8 mouse cellular contexts compared by ENCODE assay signal in the genomic region with DNA sequence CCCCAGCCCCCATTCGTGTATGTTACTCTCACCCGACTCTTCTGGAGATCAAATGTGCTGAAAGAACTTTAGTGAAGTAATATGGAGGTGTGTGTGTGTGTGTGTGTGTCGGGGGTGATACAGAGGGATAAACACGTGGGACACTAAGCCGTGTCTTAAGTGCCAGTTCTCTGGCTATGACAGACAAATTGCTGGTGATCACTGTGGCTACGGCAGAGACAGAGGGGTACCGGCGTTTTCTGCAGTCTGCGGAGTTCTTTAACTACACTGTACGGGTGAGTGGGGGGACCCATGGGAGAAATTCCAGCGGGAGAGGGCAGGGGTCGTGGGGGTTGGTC. TPM values are rescaled to one million over a fixed set of nuclear protein-coding genes. Genes with fewer than 3 reads are reported as not detected.
DNase-seq lines count a peak whose midpoint lies in the region; ATAC-seq and TF ChIP-seq lines count a peak whose summit lies in the region.

A gene (minus strand): TSS at position 88 of the 338 bp plus-strand sequence.

- no peak for TF ChIP-seq CTCF in lung, postnatal 0 days (IDR thresholded peaks at IDR 0.05)

- DNase-seq in lung, postnatal 0 days (ENCODE audit: low spot score), result peak; percentile 37
- no peak for DNase-seq in lung, postnatal 14 days
- DNase-seq in layer of hippocampus, postnatal 14 days (ENCODE audit: low spot score in 2 of 2), result no peak
- peak; percentile 41 for DNase-seq in midbrain, embryonic 14.5 days
- no peak for DNase-seq in ovary, postnatal 36 days (ENCODE audit: low spot score)
- DNase-seq in urinary bladder, postnatal 25 days (ENCODE audit: low spot score), result no peak

- H3K27me3 ChIP-seq in lung, postnatal 0 days (replicated peaks; ENCODE audit: insufficient read depth, low read length), result no peaks in the 10 kb centered on the region
- no peaks in the 10 kb centered on the region for H3K27me3 ChIP-seq in midbrain, embryonic 14.5 days (ENCODE audit: control insufficient read depth, insufficient read depth, low read length)

- WGBS in lung, postnatal 0 days, result 4% methylated on average over 12 of the region's 12 CpGs
- 8% methylated on average over 12 of the region's 12 CpGs for WGBS in midbrain, embryonic 14.5 days

- H3K4me1 ChIP-seq in lung, postnatal 0 days (ENCODE audit: insufficient read depth, low read depth, low read length), result peaks cover 11% of the 10 kb centered on the region
- H3K4me1 ChIP-seq in brown adipose tissue, adult 24 weeks (ENCODE audit: control insufficient read depth, insufficient read depth, insufficient read length, low read length), result peaks cover 2% of the 10 kb centered on the region; the same call in 1 of the 2 replicates
- H3K4me1 ChIP-seq in midbrain, embryonic 14.5 days (ENCODE audit: control insufficient read depth, insufficient read depth, low read length), result peaks cover 11% of the 10 kb centered on the region

- TF ChIP-seq EP300 in lung, postnatal 0 days (IDR thresholded peaks at IDR 0.05), result no peak

- peak within 1 kb of the TSS; percentile 81 for H3K4me3 ChIP-seq in lung, postnatal 0 days (ENCODE audit: low read depth, low read length)
- peak within 1 kb of the TSS; percentile 79 for H3K4me3 ChIP-seq in brown adipose tissue, adult 24 weeks (ENCODE audit: insufficient read depth, low read depth, low read length)
- peak within 1 kb of the TSS; percentile 88 for H3K4me3 ChIP-seq in midbrain, embryonic 14.5 days (replicated peaks; ENCODE audit: low read depth, low read length)

- no peak for ATAC-seq in lung, postnatal 0 days
- 0 out of 2 replicates have a peak, but pooled peaks have one; percentile 5 for ATAC-seq in granulocyte monocyte progenitor cell, adult 5-6 weeks (replicated peaks; ENCODE audit: poor library complexity, severe bottlenecking)
- ATAC-seq in midbrain, embryonic 14.5 days (ENCODE audit: low FRiP score, low TSS enrichment), result no peak

- peak within 1 kb of the TSS; percentile 86 for H3K27ac ChIP-seq in lung, postnatal 0 days (ENCODE audit: low read length)
- peak within 1 kb of the TSS; percentile 82 for H3K27ac ChIP-seq in brown adipose tissue, adult 24 weeks (replicated peaks; ENCODE audit: low read depth, low read length)
- peak within 1 kb of the TSS; percentile 97 for H3K27ac ChIP-seq in midbrain, embryonic 14.5 days (replicated peaks; ENCODE audit: low read depth, low read length)

- H3K9ac ChIP-seq in lung, postnatal 0 days (replicated peaks; ENCODE audit: low read depth), result peak within 1 kb of the TSS; percentile 75
- peak within 1 kb of the TSS; percentile 98 for H3K9ac ChIP-seq in midbrain, embryonic 14.5 days (replicated peaks; ENCODE audit: low read length)

- peak within 1 kb of the TSS; percentile 94 for H3K4me2 ChIP-seq in lung, postnatal 0 days (replicated peaks; ENCODE audit: low read depth, low read length)
- H3K4me2 ChIP-seq in midbrain, embryonic 14.5 days (ENCODE audit: low read length), result peak within 1 kb of the TSS; percentile 91

- H3K9me3 ChIP-seq in lung, postnatal 0 days (ENCODE audit: low read length), result no peaks in the 10 kb centered on the region
- no peaks in the 10 kb centered on the region for H3K9me3 ChIP-seq in midbrain, embryonic 14.5 days (ENCODE audit: control insufficient read depth, low read length)

- H3K36me3 ChIP-seq in lung, postnatal 0 days (ENCODE audit: insufficient read depth, low read length), result peaks cover 16% of the 10 kb centered on the region
- H3K36me3 ChIP-seq in midbrain, embryonic 14.5 days (ENCODE audit: control insufficient read depth, insufficient read depth, low read length), result peaks cover 50% of the 10 kb centered on the region

RNA-seq across cellular contexts. Expression of the gene that starts here (rescaled TPM):
- polyA plus RNA-seq in lung, postnatal 0 days (2015; fragmentation: Nextera tagmentation; extraction: Ambion mirVana), result 80.8 and 83.9 TPM in 2 replicates
- polyA plus RNA-seq in brown adipose tissue, adult 24 weeks (2012; ENCODE audit: insufficient read depth, insufficient read length, missing spikeins), result 76.0 and 101 TPM in 2 replicates
- 99.5 and 121 TPM in 2 replicates for total RNA-seq in granulocyte monocyte progenitor cell, adult 5-6 weeks (2014; fragmentation: Nextera tagmentation)
- 49.7 and 80.0 TPM in 2 replicates for total RNA-seq in granulocyte monocyte progenitor cell, adult 5-6 weeks (2017)
- 10 to 100 TPM; 71.4 to 76.1 TPM for total RNA-seq in layer of hippocampus, postnatal 14 days (2021)
- polyA plus RNA-seq in midbrain, embryonic 14.5 days (2014; fragmentation: Nextera tagmentation; extraction: Ambion mirVana), result 94.0 and 117 TPM in 2 replicates

Comparison
In these comparisons a context has a peak if more than half of its experiments do, and no peak if none do; other contexts are left out.
1. DNase-seq: peak in lung, postnatal 0 days (single experiment) and midbrain, embryonic 14.5 days (single experiment); none in lung, postnatal 14 days (single experiment), layer of hippocampus, postnatal 14 days (0 of 2), ovary, postnatal 36 days (single experiment) and urinary bladder, postnatal 25 days (single experiment).
2. Peak in every context shown above with its lines, with median percentiles within 50 percentile points of each other: H3K27ac ChIP-seq and H3K4me3 ChIP-seq.